In the genomic region with DNA sequence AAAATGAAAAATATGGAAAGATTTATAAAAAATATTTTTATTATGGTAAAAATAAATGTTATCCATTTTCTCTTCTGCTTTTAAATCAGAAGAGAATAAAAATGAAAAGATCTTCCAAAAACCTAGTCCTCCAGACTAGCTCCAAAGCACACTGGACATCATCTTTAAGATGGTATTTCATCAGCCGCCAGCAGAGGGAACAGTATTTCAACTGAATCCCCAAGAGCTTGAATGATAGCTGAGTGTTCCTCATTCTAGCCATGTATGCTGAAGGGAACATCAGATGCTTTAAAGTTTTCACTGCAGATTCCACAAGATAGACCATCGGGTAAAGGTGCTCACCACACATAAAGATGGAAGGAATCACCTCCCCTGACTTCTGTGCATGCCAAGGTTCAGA, we compare ENCODE assay signal across 9 mouse cellular contexts. TPM values are rescaled to one million over a fixed set of nuclear protein-coding genes. Genes with fewer than 3 reads are reported as not detected.
DNase-seq lines count a peak whose midpoint lies in the region; ATAC-seq and TF ChIP-seq lines count a peak whose summit lies in the region.
"Had no signal": no experiment of that assay in that cellular context is flagged by ENCODE, and none has a peak within 500 bp of the region (broad histone marks: within the 10 kb centered on the region; RNA-seq: fewer than 3 reads in every experiment).

No protein-coding gene starts in this region.

- DNase-seq in embryo, embryonic 10 days (ENCODE audit: low spot score) = peak; percentile 45
- DNase-seq in embryo, embryonic 9.5 days (ENCODE audit: extremely low spot score) = no peak
- DNase-seq in limb, embryonic 14.5 days (ENCODE audit: low spot score) = peak; percentile 39
- DNase-seq in limb, embryonic 10.5 days (ENCODE audit: low spot score) = no peak
- DNase-seq in cerebellum, postnatal 25 days = peak; percentile 14 to 54
- DNase-seq in left cerebral cortex, postnatal 14 days (ENCODE audit: low spot score in 2 of 2) = peak; percentile 72 to 74
- DNase-seq in right cerebral cortex, postnatal 25 days = peak; percentile 30
- no peak for DNase-seq in ovary, postnatal 36 days (ENCODE audit: low spot score)
- DNase-seq: liver, embryonic 13.5 days had no signal

- intact Hi-C loops in left cerebral cortex, postnatal 14 days (cut with DNase I) = loop anchor here (5.0 kb wide), 1 partner anchor 84 kb away; the partner anchor contains the start of genes Cnrip1 and Plek

- no peaks in the 10 kb centered on the region for H3K4me1 ChIP-seq in limb, embryonic 14.5 days (ENCODE audit: control insufficient read depth, insufficient read depth, low read length)
- H3K4me1 ChIP-seq in limb, embryonic 10.5 days = no peaks in the 10 kb centered on the region

- H3K36me3 ChIP-seq in limb, embryonic 14.5 days (ENCODE audit: control insufficient read depth, insufficient read depth, low read length) = no peaks in the 10 kb centered on the region
- no peaks in the 10 kb centered on the region for H3K36me3 ChIP-seq in limb, embryonic 10.5 days
- H3K36me3 ChIP-seq: liver, embryonic 13.5 days had no signal

- no peak overlapping the region for H3K9ac ChIP-seq in limb, embryonic 14.5 days (ENCODE audit: low read depth, low read length, severe bottlenecking)
- H3K9ac ChIP-seq: liver, embryonic 13.5 days had no signal

- H3K27ac ChIP-seq in limb, embryonic 14.5 days (replicated peaks; ENCODE audit: low read depth, low read length) = no peak overlapping the region
- H3K27ac ChIP-seq in limb, embryonic 10.5 days = no peak overlapping the region
- H3K27ac ChIP-seq: liver, embryonic 13.5 days had no signal

- no peak overlapping the region for H3K4me3 ChIP-seq in limb, embryonic 14.5 days (replicated peaks; ENCODE audit: low read length)
- no peak overlapping the region for H3K4me3 ChIP-seq in limb, embryonic 10.5 days
- H3K4me3 ChIP-seq: liver, embryonic 13.5 days had no signal

- WGBS in limb, embryonic 14.5 days = 37% methylated on average over 2 of the region's 2 CpGs
- 50% methylated on average over 2 of the region's 2 CpGs for WGBS in limb, embryonic 10.5 days

- no peaks in the 10 kb centered on the region for H3K27me3 ChIP-seq in limb, embryonic 14.5 days (ENCODE audit: control insufficient read depth, insufficient read depth, low read length)
- no peaks in the 10 kb centered on the region for H3K27me3 ChIP-seq in limb, embryonic 10.5 days (ENCODE audit: low read depth, poor library complexity, severe bottlenecking)
- H3K27me3 ChIP-seq: liver, embryonic 13.5 days had no signal

- no peak overlapping the region for H3K4me2 ChIP-seq in limb, embryonic 14.5 days (replicated peaks; ENCODE audit: low read depth, low read length, severe bottlenecking)
- H3K4me2 ChIP-seq: liver, embryonic 13.5 days had no signal

- TF ChIP-seq POLR2A in limb, embryonic 14.5 days (IDR thresholded peaks at IDR 0.05; ENCODE audit: borderline replicate concordance, extremely low read depth, insufficient read depth, insufficient read length) = no peak

- no peaks in the 10 kb centered on the region for H3K9me3 ChIP-seq in limb, embryonic 14.5 days (ENCODE audit: control insufficient read depth, low read length)
- no peaks in the 10 kb centered on the region for H3K9me3 ChIP-seq in limb, embryonic 10.5 days (replicated peaks)
- H3K9me3 ChIP-seq: liver, embryonic 13.5 days had no signal

- ATAC-seq in limb, embryonic 14.5 days (ENCODE audit: low FRiP score, low read depth) = no peak

RNA-seq across cellular contexts. Expression of gene Fbxo48, which starts 16.6 kb away (rescaled TPM):
- polyA plus RNA-seq in limb, embryonic 14.5 days (2012; rRNA removed) = 2.9 and 4.1 TPM in 2 replicates
- polyA plus RNA-seq in limb, embryonic 14.5 days (2014; fragmentation: Nextera tagmentation; extraction: Ambion mirVana) = 1.4 and 2.2 TPM in 2 replicates
- polyA plus RNA-seq in limb, embryonic 10.5 days (2016; fragmentation: Nextera tagmentation; extraction: Ambion mirVana) = 1.1 and 1.6 TPM in 2 replicates
- total RNA-seq in left cerebral cortex, postnatal 14 days (2021) = 1 to 10 TPM; 1.1 to 1.7 TPM

Comparison
In these comparisons a context has a peak if more than half of its experiments do, and no peak if none do; other contexts are left out.
1. DNase-seq: peak in embryo, embryonic 10 days (single experiment), limb, embryonic 14.5 days (single experiment), cerebellum, postnatal 25 days (2 of 2), left cerebral cortex, postnatal 14 days (2 of 2) and right cerebral cortex, postnatal 25 days (single experiment); none in embryo, embryonic 9.5 days (single experiment), limb, embryonic 10.5 days (single experiment) and ovary, postnatal 36 days (single experiment).